Mouse (Mus musculus) CH12.LX (cell line): ENCODE measurements around the gene Vps35l. TPM values are rescaled to one million over a fixed set of nuclear protein-coding genes. Genes with fewer than 3 reads are reported as not detected.

Experiments
- DNase-seq: peaks from one replicate; pipeline ENCODE4 v3.0.0-alpha.2; 2013; ENCODE audit errors: extremely low read depth
- H3K27ac ChIP-seq: 2 replicates; pipeline ENCODE4 v1.5.1; 2012; ENCODE audit warnings: low read depth, mild to moderate bottlenecking, control low read depth, moderate library complexity; ENCODE audit not compliant: insufficient read depth
- H3K27me3 ChIP-seq: replicated peaks from 2 replicates; pipeline ENCODE3; 2012; ENCODE audit warnings: inconsistent platforms
- H3K36me3 ChIP-seq, 2 experiments: replicated peaks in 1 of 2; 2 replicates each; pipeline versions ENCODE3 to v1.6.1; 2012; ENCODE audit warnings: inconsistent platforms in 1 of 2, low read length in 1 of 2, mild to moderate bottlenecking in 1 of 2, mixed read lengths in 1 of 2, moderate library complexity in 1 of 2; ENCODE audit not compliant: control insufficient read depth in 1 of 2, insufficient read depth in 1 of 2
- H3K4me1 ChIP-seq, 2 experiments: 2 replicates each; pipeline ENCODE4 v1.6.1; 2012; ENCODE audit warnings: inconsistent platforms in 1 of 2, moderate library complexity in 1 of 2; ENCODE audit not compliant: insufficient read depth in 2 of 2, control insufficient read depth in 1 of 2
- H3K4me2 ChIP-seq: 2 replicates; pipeline ENCODE4 v1.6.1; 2012; ENCODE audit warnings: low read depth, mild to moderate bottlenecking, control low read depth; ENCODE audit not compliant: poor library complexity, insufficient read depth, severe bottlenecking
- H3K4me3 ChIP-seq, 3 experiments: fragments of 150-350 bp in 1 of 3; sonication (generic) in 1 of 3; replicated peaks in 1 of 3; 2 replicates each; pipeline versions ENCODE3 to v1.5.1; 2011 to 2012; ENCODE audit warnings: low read depth in 2 of 3, low read length in 2 of 3, mild to moderate bottlenecking in 2 of 3, moderate library complexity in 2 of 3, control low read depth in 1 of 3, improper control_type of control experiment in 1 of 3, inconsistent platforms in 1 of 3, mixed read lengths in 1 of 3; ENCODE audit not compliant: poor library complexity in 1 of 3
- H3K79me2 ChIP-seq: replicated peaks from 2 replicates; pipeline ENCODE4 v1.6.1; 2012; ENCODE audit warnings: mild to moderate bottlenecking, moderate library complexity; ENCODE audit not compliant: control insufficient read depth, poor library complexity, insufficient read depth, severe bottlenecking; ENCODE audit errors: extremely low read depth
- H3K9ac ChIP-seq: 2 replicates; pipeline ENCODE4 v1.6.1; 2012; ENCODE audit warnings: low read depth, mild to moderate bottlenecking, control low read depth, moderate library complexity; ENCODE audit not compliant: insufficient read depth
- H3K9me3 ChIP-seq: replicated peaks from 2 replicates; pipeline ENCODE3; 2012; ENCODE audit warnings: low read length, inconsistent platforms, mixed read lengths
- BHLHE40 ChIP-seq: IDR thresholded peaks from 2 replicates; pipeline ENCODE4 v1.6.1; 2011; ENCODE audit warnings: mild to moderate bottlenecking, low read depth, low read length, improper control_type of control experiment
- CHD1 ChIP-seq: IDR thresholded peaks from 2 replicates; pipeline ENCODE4 v1.6.1; 2012; ENCODE audit warnings: low read depth, low read length, improper control_type of control experiment, inconsistent platforms
- CHD2 ChIP-seq: IDR thresholded peaks from 2 replicates; pipeline ENCODE4 v1.6.1; 2011; ENCODE audit warnings: low read length, improper control_type of control experiment
- CTCF ChIP-seq, 2 experiments: IDR thresholded peaks in 1 of 2; conservative IDR thresholded peaks in 1 of 2; 2 replicates each; pipeline ENCODE4 v1.5.1; 2011 to 2012; ENCODE audit warnings: low read depth in 2 of 2, low read length in 2 of 2, improper control_type of control experiment in 1 of 2, inconsistent platforms in 1 of 2, mild to moderate bottlenecking in 1 of 2, moderate library complexity in 1 of 2
- E2F4 ChIP-seq: IDR thresholded peaks from 2 replicates; pipeline ENCODE4 v1.6.1; 2011; ENCODE audit warnings: low read depth, low read length, improper control_type of control experiment; ENCODE audit not compliant: insufficient replicate concordance
- ELF1 ChIP-seq: IDR thresholded peaks from 2 replicates; pipeline ENCODE4 v1.6.1; 2014; ENCODE audit warnings: low read depth, mild to moderate bottlenecking, inconsistent platforms, low read length, improper control_type of control experiment
- EP300 ChIP-seq: IDR thresholded peaks from 2 replicates; pipeline ENCODE4 v1.6.1; 2011; ENCODE audit warnings: low read length, improper control_type of control experiment
- ETS1 ChIP-seq: conservative IDR thresholded peaks from 2 replicates; pipeline ENCODE4 v1.6.1; 2012; ENCODE audit warnings: low read depth, mild to moderate bottlenecking, inconsistent platforms, low read length, improper control_type of control experiment, moderate library complexity
- GABPA ChIP-seq: IDR thresholded peaks from 2 replicates; pipeline ENCODE4 v1.6.1; 2012; ENCODE audit warnings: low read depth, low read length, improper control_type of control experiment, inconsistent platforms; ENCODE audit not compliant: insufficient replicate concordance
- HCFC1 ChIP-seq: IDR thresholded peaks from 2 replicates; pipeline ENCODE4 v1.6.1; 2012; ENCODE audit warnings: low read depth, mild to moderate bottlenecking, inconsistent platforms, low read length, improper control_type of control experiment
- IRF4 ChIP-seq: IDR thresholded peaks from 2 replicates; pipeline ENCODE4 v1.6.1; 2014; ENCODE audit warnings: low read depth, mild to moderate bottlenecking, inconsistent platforms, low read length, improper control_type of control experiment
- JUN ChIP-seq: IDR thresholded peaks from 2 replicates; pipeline ENCODE4 v1.6.1; 2011; ENCODE audit warnings: low read depth, mild to moderate bottlenecking, low read length, improper control_type of control experiment, moderate library complexity; ENCODE audit not compliant: insufficient read depth
- JUND ChIP-seq: conservative IDR thresholded peaks from 2 replicates; pipeline ENCODE4 v1.6.1; 2011; ENCODE audit warnings: low read depth, low read length, improper control_type of control experiment
- KAT2A ChIP-seq: IDR thresholded peaks from 2 replicates; pipeline ENCODE4 v1.6.1; 2012; ENCODE audit warnings: low read length, improper control_type of control experiment, inconsistent platforms; ENCODE audit not compliant: insufficient replicate concordance
- MAFK ChIP-seq: IDR thresholded peaks from 2 replicates; pipeline ENCODE4 v1.6.1; 2011; ENCODE audit warnings: low read length, improper control_type of control experiment; ENCODE audit not compliant: insufficient replicate concordance
- MAX ChIP-seq: IDR thresholded peaks from 2 replicates; pipeline ENCODE4 v1.6.1; 2011; ENCODE audit warnings: low read length, improper control_type of control experiment
- MAZ ChIP-seq: IDR thresholded peaks from 2 replicates; pipeline ENCODE4 v1.6.1; 2012; ENCODE audit warnings: low read depth, mild to moderate bottlenecking, inconsistent platforms, low read length, improper control_type of control experiment, moderate library complexity
- MEF2A ChIP-seq: IDR thresholded peaks from 2 replicates; pipeline ENCODE4 v1.6.1; 2014; ENCODE audit warnings: low read depth, mild to moderate bottlenecking, inconsistent platforms, low read length, improper control_type of control experiment, borderline replicate concordance
- MXI1 ChIP-seq: IDR thresholded peaks from 2 replicates; pipeline ENCODE4 v1.6.1; 2011; ENCODE audit warnings: mild to moderate bottlenecking, low read depth, low read length, improper control_type of control experiment
- MYC ChIP-seq: IDR thresholded peaks from 2 replicates; pipeline ENCODE4 v1.6.1; 2011; ENCODE audit warnings: low read depth, mild to moderate bottlenecking, improper control_type of control experiment, low read length
- NELFE ChIP-seq: IDR thresholded peaks from 2 replicates; pipeline ENCODE4 v1.6.1; 2011; ENCODE audit warnings: low read depth, low read length, improper control_type of control experiment
- NRF1 ChIP-seq: IDR thresholded peaks from 2 replicates; pipeline ENCODE4 v1.6.1; 2014; ENCODE audit warnings: low read depth, mild to moderate bottlenecking, inconsistent platforms, low read length, improper control_type of control experiment, moderate library complexity
- PAX5 ChIP-seq: IDR thresholded peaks from 2 replicates; pipeline ENCODE4 v1.6.1; 2012; ENCODE audit warnings: low read length, inconsistent platforms, mixed read lengths
- POLR2A ChIP-seq: IDR thresholded peaks from 2 replicates; pipeline ENCODE4 v1.6.1; 2011; ENCODE audit warnings: low read depth, mild to moderate bottlenecking, improper control_type of control experiment, low read length
- POLR2AphosphoS2 ChIP-seq: IDR thresholded peaks from 2 replicates; pipeline ENCODE4 v1.6.1; 2011; ENCODE audit warnings: low read depth, low read length, improper control_type of control experiment
- RAD21 ChIP-seq: IDR thresholded peaks from 2 replicates; pipeline ENCODE4 v1.6.1; 2011; ENCODE audit warnings: low read depth, mild to moderate bottlenecking, low read length, improper control_type of control experiment, moderate library complexity
- RCOR1 ChIP-seq: conservative IDR thresholded peaks from 2 replicates; pipeline ENCODE4 v1.6.1; 2012; ENCODE audit warnings: low read depth, mild to moderate bottlenecking, inconsistent platforms, low read length, improper control_type of control experiment
- SIN3A ChIP-seq: IDR thresholded peaks from 2 replicates; pipeline ENCODE4 v1.6.1; 2012; ENCODE audit warnings: low read length, improper control_type of control experiment, inconsistent platforms
- SMC3 ChIP-seq: IDR thresholded peaks from 2 replicates; pipeline ENCODE4 v1.6.1; 2011; ENCODE audit warnings: low read depth, low read length, improper control_type of control experiment
- TBP ChIP-seq: conservative IDR thresholded peaks from 2 replicates; pipeline ENCODE4 v1.6.1; 2011; ENCODE audit warnings: low read depth, low read length, improper control_type of control experiment
- TCF12 ChIP-seq: IDR thresholded peaks from 2 replicates; pipeline ENCODE4 v1.6.1; 2014; ENCODE audit warnings: low read depth, mild to moderate bottlenecking, inconsistent platforms, low read length, improper control_type of control experiment
- UBTF ChIP-seq: IDR thresholded peaks from 2 replicates; pipeline ENCODE4 v1.6.1; 2012; ENCODE audit warnings: low read depth, mild to moderate bottlenecking, inconsistent platforms, low read length, improper control_type of control experiment, moderate library complexity
- USF1 ChIP-seq: IDR thresholded peaks from 2 replicates; pipeline ENCODE4 v1.6.1; 2014; ENCODE audit warnings: low read depth, mild to moderate bottlenecking, inconsistent platforms, low read length, improper control_type of control experiment
- USF2 ChIP-seq: conservative IDR thresholded peaks from 2 replicates; pipeline ENCODE4 v1.6.1; 2011; ENCODE audit warnings: low read depth, low read length, improper control_type of control experiment
- ZC3H11A ChIP-seq: IDR thresholded peaks from 2 replicates; pipeline ENCODE4 v1.6.1; 2012; ENCODE audit warnings: low read depth, mild to moderate bottlenecking, inconsistent platforms, low read length, improper control_type of control experiment
- ZKSCAN1 ChIP-seq: IDR thresholded peaks from 2 replicates; pipeline ENCODE4 v1.6.1; 2012; ENCODE audit warnings: low read depth, inconsistent platforms, low read length, improper control_type of control experiment, borderline replicate concordance
- ZMIZ1 ChIP-seq: IDR thresholded peaks from 2 replicates; pipeline ENCODE4 v1.6.1; 2012; ENCODE audit warnings: low read depth, mild to moderate bottlenecking, inconsistent platforms, low read length, improper control_type of control experiment
- ZNF384 ChIP-seq: IDR thresholded peaks from 2 replicates; pipeline ENCODE4 v1.6.1; 2012; ENCODE audit warnings: low read depth, low read length, improper control_type of control experiment, inconsistent platforms
- dilution Hi-C: fragments of 300-500 bp; cut with MboI; formaldehyde crosslinking; loops from 2 replicates; pipeline ENCODE4 v1.14.3; 2020; ENCODE audit warnings: low sequenced_read_pairs; ENCODE audit not compliant: extremely low pct_unique_long_range_greater_than_20kb, extremely low pct_ligation_motif_present
- in situ Hi-C: fragments of 300-500 bp; cut with MboI; formaldehyde crosslinking; loops from 3 replicates; pipeline ENCODE4 v1.14.3; 2019; ENCODE audit warnings: low sequenced_read_pairs, low pct_ligation_motif_present, low pct_unique_long_range_greater_than_20kb, mixed read lengths
- polyA plus RNA-seq: library from polyadenylated mRNA; unstranded; fragments of >175 nt; gene quantifications from 2 replicates; pipeline ENCODE4 v1.2.1, GENCODE M21; 2012; ENCODE audit warnings: low read depth; ENCODE audit not compliant: insufficient read length
- total RNA-seq, 2 experiments: library from RNA; depleted of rRNA; stranded (reverse); fragments of 300-350 nt in 1 of 2; fragments of >200 nt in 1 of 2; gene quantifications; 2 replicates each; pipeline ENCODE4 v1.2.3; 2012 to 2014

The Vps35l gene
- total and polyA plus RNA-seq, 3 experiments = 43.9 to 57.7 (median 54.7) TPM

DNA sequence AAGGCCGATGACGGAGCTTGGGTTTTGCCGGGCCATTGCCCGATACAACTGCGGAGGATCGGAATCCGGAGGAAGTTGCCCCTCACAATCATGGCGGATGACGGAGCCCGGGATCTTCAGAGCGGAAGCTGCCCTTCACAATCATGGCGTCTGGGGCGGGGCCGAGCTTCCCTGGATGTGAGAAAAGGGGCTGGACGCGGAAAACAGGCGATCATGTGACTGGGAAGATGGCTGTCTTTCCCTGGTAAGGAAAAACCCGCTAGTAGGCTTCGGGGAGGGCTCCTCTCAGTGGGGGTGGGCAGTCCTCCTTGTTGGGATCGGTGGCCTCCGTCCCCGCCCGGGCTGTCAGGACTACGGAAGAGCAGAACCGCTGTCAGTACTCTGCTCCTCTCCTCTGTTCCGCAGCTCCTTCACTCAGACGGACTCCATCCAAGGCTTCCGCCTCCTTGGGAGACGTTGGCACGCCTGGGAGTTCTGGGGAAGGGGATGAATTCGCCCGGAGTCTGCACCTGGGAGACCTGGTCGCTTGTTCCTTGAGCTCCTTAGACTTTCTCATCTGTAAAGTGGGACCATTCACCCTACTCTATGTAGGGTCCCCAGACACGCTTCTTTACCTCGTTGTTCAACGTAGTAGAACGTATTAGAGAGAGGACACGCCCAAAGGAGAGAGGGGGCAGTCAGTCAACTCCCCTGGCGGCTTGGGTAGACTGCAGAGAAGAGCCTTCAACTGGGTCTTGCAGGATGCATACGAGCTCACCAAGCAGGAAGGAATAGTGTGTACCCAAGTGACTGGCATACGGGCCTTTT lies 709 bp downstream of the Vps35l start:
- peaks cover 3 to 8% of the 10 kb centered on the region in 2 experiments; a peak in 3 of 4 replicates for H3K4me1 ChIP-seq
- H3K9ac ChIP-seq = peak overlapping the region; percentile 80
- DNase-seq = peak; percentile 97
- dilution Hi-C loops (no loop called here), in situ Hi-C loops (no loop called here)
- H3K9me3 ChIP-seq = no peaks in the 10 kb centered on the region
- peaks cover 14 to 30% of the 10 kb centered on the region in 2 experiments for H3K36me3 ChIP-seq
- peak; percentile 71 for TF ChIP-seq SIN3A
- no peak for TF ChIP-seq CHD1
- TF ChIP-seq ZNF384 = no peak
- no peak for TF ChIP-seq RAD21
- no peak for TF ChIP-seq POLR2AphosphoS2
- no peak for TF ChIP-seq MXI1
- peak; percentile 80 for TF ChIP-seq USF2
- TF ChIP-seq CHD2 = no peak
- peak; percentile 39; the same call in 1 of the 2 replicates for TF ChIP-seq ZMIZ1
- TF ChIP-seq RCOR1 = peak; percentile 89; the same call in 1 of the 2 replicates
- no peak for TF ChIP-seq JUN
- no peak for TF ChIP-seq MAFK
- TF ChIP-seq SMC3 = no peak
- peak; percentile 72 for TF ChIP-seq POLR2A
- peak; percentile 54; the same call in 1 of the 2 replicates for TF ChIP-seq BHLHE40
- no peak; the same call in 1 of the 2 replicates for TF ChIP-seq MYC
- no peak; the same call in 1 of the 2 replicates for TF ChIP-seq GABPA
- peak; percentile 47 for TF ChIP-seq NELFE
- no peak; the same call in 1 of the 2 replicates for TF ChIP-seq ZKSCAN1
- no peak for TF ChIP-seq JUND
- TF ChIP-seq NRF1 = peak; percentile 85
- peak; percentile 81; the same call in 1 of the 2 replicates for TF ChIP-seq KAT2A
- TF ChIP-seq MAZ = no peak
- TF ChIP-seq MAX = 0 out of 2 replicates have a peak, but pooled peaks have one; percentile 18
- TF ChIP-seq ETS1 = no peak
- TF ChIP-seq ZC3H11A = no peak
- TF ChIP-seq USF1 = peak; percentile 90
- no peak for TF ChIP-seq PAX5
- TF ChIP-seq UBTF = no peak
- TF ChIP-seq TBP = 0 out of 2 replicates have a peak, but pooled peaks have one; percentile 12
- TF ChIP-seq CTCF (conservative IDR thresholded peaks at IDR 0.05 in 1 of 2, IDR thresholded peaks at IDR 0.05 in 1 of 2; ENCODE audit: low read depth in 2 of 2, low read length in 2 of 2) = no peak
- 0 out of 2 replicates have a peak, but pooled peaks have one; percentile 38 for TF ChIP-seq TCF12
- TF ChIP-seq E2F4 = peak; percentile 55; the same call in 1 of the 2 replicates
- no peak for TF ChIP-seq EP300
- peak; percentile 66 for TF ChIP-seq IRF4
- peak; percentile 25; the same call in 1 of the 2 replicates for TF ChIP-seq MEF2A
- peak; percentile 91 for TF ChIP-seq ELF1
- peak; percentile 94 for TF ChIP-seq HCFC1
- no peaks in the 10 kb centered on the region; the same call in 1 of the 2 replicates for H3K79me2 ChIP-seq
- H3K27ac ChIP-seq = peak overlapping the region; percentile 51; the same call in 1 of the 2 replicates
- H3K4me2 ChIP-seq = peak overlapping the region; percentile 79
- H3K4me3 ChIP-seq = peak overlapping the region; percentile 73 to 79 (median 75)
- H3K27me3 ChIP-seq = no peaks in the 10 kb centered on the region
